Mouse (Mus musculus) Patski (cell line): ENCODE measurements around the gene Slc19a3. TPM values are rescaled to one million over a fixed set of nuclear protein-coding genes. Genes with fewer than 3 reads are reported as not detected.
A peak's percentile ranks its signal among the peaks of the same experiment; 100 is the strongest.

Source experiments
- ATAC-seq: fragments of 100-300 bp; one replicate; pipeline ENCODE4 v1.8.0; 2021
- CTCF ChIA-PET: fragments of 350-600 bp; sonication (Branson Sonifier 250); formaldehyde crosslinking; loops from one replicate; lab custom pipeline; 2022; ENCODE audit warnings: inconsistent platforms; lab: Charles Lee
- POLR2A ChIA-PET: fragments of 350-600 bp; sonication (Branson Sonifier 250); formaldehyde crosslinking; loops from one replicate; lab custom pipeline; 2022; ENCODE audit warnings: antibody characterized with exemption, inconsistent platforms; lab: Charles Lee
- DNase-seq: peaks from one replicate; pipeline ENCODE4 v3.0.0-alpha.2; 2011; ENCODE audit warnings: low read depth, low spot score
- H3K27me3 ChIP-seq: fragments of 371-371 bp; one replicate; pipeline ENCODE4 v1.5.1; 2021
- CTCF ChIP-seq: fragments of 100-300 bp; IDR thresholded peaks from one replicate; pipeline ENCODE4 v1.5.1; 2021
- in situ Hi-C: fragments of 300-500 bp; cut with MboI; formaldehyde crosslinking; loops from 3 replicates; pipeline ENCODE4 v1.11.1; 2018; ENCODE audit warnings: low pct_unique_long_range_greater_than_20kb, mixed read lengths
- polyA plus RNA-seq: library from polyadenylated mRNA; unstranded; gene quantifications from one replicate; pipeline ENCODE4 v1.2.3, GENCODE M21; 2021

Slc19a3 gene
- polyA plus RNA-seq = 0.05 TPM

DNA sequence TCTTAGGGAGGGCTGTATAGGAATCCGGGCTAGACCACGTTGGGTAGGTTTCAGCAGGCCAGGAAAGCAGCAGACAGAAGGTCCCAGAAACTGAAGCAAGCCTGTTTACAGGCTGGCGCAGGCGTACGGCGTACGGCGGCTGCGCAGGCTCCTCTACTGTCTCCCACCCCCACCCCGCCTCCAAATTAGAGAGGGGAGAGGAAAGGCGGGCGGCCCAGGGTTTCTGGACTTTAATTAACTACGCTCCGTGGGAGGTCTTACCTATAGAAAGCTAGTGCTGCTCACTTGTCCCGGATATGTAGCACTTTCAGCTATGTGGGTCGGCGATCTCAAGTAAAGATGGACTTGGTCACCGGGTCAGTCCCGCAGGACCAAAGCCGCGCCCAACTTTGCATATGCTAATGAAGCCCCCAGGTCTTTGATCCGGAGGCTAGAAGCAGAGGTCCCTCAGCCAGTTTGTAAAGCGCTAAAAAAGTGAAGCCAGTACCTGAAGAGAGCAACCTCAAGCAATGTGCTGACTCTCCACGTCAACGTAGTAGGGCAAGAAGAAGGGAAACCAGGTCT lies at the start of gene Slc19a3:
Gene Slc19a3, minus strand, starts transcription at position 340 of the 564 bp plus-strand sequence.
- H3K27me3 ChIP-seq = peaks cover 15% of the 10 kb centered on the region
- POLR2A ChIA-PET = no interaction called here
- no peak for DNase-seq
- in situ Hi-C loops = no loop called here
- TF ChIP-seq CTCF = no peak
- ATAC-seq = no peak
- CTCF ChIA-PET = no interaction called here

DNA sequence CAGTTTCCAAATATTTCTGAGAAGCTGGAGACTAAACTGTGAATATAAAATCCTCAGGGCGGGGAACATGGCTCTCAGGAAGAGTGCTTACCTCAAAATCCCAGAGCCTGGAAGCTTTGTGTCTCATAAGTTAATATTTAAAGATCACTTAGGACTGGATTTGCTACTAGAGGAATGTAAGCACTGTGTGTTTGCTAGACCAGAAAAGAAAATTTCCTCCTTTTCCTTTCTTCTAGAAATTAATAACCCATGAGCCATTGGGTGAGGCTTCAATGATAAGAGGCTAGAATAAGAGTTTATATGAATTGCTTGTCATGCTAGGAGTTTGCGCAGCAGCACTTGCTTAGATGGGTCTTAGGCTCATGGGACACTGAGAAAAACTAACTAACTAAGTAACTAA lies 46.5 kb upstream of the Slc19a3 start:
- TF ChIP-seq CTCF = no peak
- in situ Hi-C loops = loop anchor here (5.0 kb wide), 1 partner anchor 68 kb away; no protein-coding TSS in a partner anchor

DNA sequence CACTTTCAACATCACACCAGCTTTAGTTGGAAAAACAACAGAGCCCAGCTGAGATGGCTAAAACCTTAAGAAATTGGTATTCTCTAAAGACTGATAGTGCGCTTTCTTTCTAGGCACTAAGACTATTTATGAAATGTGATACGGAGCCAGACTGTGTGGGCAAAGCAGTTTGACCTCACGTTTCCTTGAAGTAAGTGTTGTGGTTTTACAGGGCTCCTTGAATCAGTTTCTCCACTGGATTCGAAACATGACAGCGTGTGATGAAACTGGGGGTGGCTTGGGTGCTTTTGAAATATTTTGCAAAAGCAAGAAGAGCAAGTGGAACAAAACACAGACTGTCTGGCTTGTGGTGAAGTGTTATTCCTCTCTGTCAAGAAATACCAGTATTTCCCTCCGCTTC lies 38.8 kb upstream of the Slc19a3 start:
- TF ChIP-seq CTCF = no peak
- in situ Hi-C loops = no loop called here
- CTCF ChIA-PET = interaction anchor here (2.0 kb wide), 1 partner anchor 11 kb away, joined by 9 read pairs; no protein-coding TSS in a partner anchor
- ATAC-seq (no peak), DNase-seq (no peak)
- POLR2A ChIA-PET = interaction anchor here (0.7 kb wide), 1 partner anchor 1587 kb away, joined by 3 read pairs; no protein-coding TSS in a partner anchor
- no peaks in the 10 kb centered on the region for H3K27me3 ChIP-seq

More for the DNA sequence above, 46.5 kb upstream of the Slc19a3 start:
- ChIA-PET CTCF (interaction anchor here (0.9 to 1.4 kb wide), 2 partner anchors 12 to 34 kb away, joined by 3 to 5 read pairs; no protein-coding TSS in a partner anchor), POLR2A (no interaction called here)
- H3K27me3 ChIP-seq = no peaks in the 10 kb centered on the region
- no peak for DNase-seq
- peak; percentile 65 for ATAC-seq

DNA sequence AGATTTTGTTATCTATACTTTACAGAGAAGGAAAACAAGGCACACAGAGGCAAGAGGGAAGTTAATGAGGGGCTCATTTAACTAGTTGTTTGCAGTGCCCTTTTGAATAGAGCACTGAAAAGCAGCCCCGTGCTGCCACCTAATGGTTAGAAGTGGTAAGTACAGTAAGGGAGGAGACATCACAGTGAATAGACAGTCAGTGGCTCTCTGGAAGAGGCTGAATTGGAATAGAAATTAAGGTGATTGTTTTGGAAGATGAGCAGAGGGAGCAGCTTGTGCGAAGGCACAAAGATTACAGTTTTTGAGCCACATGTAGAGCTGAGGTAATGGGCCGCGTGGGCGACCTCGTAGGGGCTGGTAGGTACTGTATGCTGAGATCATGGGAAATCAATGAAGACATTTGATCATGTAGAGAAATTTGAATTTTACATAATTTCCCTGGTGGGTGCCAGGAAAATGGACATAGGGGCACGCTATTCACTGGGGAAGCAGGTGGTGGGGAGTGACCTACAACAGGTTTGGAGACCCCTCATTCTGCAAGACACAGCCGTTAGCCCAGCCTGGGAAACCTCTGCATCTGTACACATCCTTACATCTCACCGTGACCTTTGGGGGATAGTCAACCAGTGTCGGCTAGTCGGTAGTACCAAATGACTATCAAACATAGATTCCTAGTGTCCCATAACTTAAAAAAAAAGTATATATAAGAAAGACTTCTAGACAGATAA lies 38.1 kb upstream of the Slc19a3 start:
- in situ Hi-C loops = no loop called here
- peak; percentile 77 for TF ChIP-seq CTCF
- ChIA-PET CTCF (interaction anchor here (0.7 to 2.0 kb wide), 15 partner anchors 10 to 74 kb away, joined by 3 to 16 read pairs (median 4); no protein-coding TSS in a partner anchor), POLR2A (interaction anchor here (0.7 kb wide), 1 partner anchor 1586 kb away, joined by 3 read pairs; no protein-coding TSS in a partner anchor)
- no peaks in the 10 kb centered on the region for H3K27me3 ChIP-seq
- ATAC-seq (no peak), DNase-seq (no peak)

DNA sequence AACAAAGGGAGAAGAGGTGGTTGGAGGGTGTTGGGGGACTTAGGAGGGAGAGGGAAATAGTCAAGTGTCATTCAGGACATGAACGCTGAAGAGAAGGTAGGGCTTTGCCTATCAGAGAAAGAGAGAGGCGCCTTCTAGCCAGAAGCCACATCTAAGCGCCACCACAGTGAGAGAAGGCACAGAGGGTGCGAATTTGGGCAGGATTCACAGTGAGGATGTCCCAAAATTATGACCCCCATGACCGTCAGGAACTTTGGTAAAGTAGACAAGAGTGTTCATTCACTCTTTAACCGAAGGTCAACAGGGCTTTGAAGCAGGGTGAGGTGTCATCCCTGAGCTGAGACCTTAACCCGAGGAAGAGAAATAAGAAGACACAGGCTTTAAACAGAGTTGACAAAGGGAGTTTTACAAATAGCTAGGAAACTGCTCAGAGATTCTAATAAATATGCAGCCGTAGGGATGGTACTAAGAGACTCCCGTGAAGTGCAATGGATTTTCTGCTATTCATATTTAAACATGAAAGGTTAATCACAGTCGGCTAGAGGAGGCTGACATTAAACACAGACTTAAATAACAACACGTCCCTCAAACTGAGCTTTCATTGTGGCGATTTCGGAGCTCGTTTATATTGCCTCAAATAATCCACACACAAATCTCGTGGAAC lies 37.4 kb upstream of the Slc19a3 start:
- DNase-seq = no peak
- ATAC-seq = no peak
- ChIA-PET CTCF (interaction anchor here (0.7 to 2.0 kb wide), 15 partner anchors 9 to 74 kb away, joined by 3 to 16 read pairs (median 4); no protein-coding TSS in a partner anchor), POLR2A (no interaction called here)
- no peaks in the 10 kb centered on the region for H3K27me3 ChIP-seq
- in situ Hi-C loops = no loop called here
- no peak for TF ChIP-seq CTCF

DNA sequence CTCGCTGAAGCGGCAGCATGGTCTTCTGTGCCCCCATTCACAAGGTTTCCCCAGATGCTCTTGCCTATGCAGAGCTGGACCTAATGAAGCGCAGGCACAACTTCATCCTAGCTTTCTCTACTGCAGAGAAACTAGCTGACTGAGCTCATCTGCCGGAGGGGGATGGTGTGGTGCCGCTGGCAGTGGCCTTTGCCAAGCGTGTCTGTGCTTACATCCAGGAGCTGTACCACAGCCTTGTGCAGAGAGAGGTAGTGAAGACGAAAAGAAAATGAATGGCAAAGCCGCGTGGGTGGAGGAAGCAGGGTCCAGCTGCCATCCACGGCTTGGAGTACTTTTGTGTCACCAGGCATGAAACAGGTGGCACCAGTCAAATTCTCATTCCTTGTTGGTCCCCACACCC lies 29.0 kb upstream of the Slc19a3 start:
- ChIA-PET POLR2A (no interaction called here), CTCF (interaction anchor here (1.1 to 4.2 kb wide), 2 partner anchors 9 to 11 kb away, joined by 4 to 16 read pairs; no protein-coding TSS in a partner anchor)
- DNase-seq (no peak), ATAC-seq (no peak)
- TF ChIP-seq CTCF = no peak
- no peaks in the 10 kb centered on the region for H3K27me3 ChIP-seq
- in situ Hi-C loops = no loop called here

DNA sequence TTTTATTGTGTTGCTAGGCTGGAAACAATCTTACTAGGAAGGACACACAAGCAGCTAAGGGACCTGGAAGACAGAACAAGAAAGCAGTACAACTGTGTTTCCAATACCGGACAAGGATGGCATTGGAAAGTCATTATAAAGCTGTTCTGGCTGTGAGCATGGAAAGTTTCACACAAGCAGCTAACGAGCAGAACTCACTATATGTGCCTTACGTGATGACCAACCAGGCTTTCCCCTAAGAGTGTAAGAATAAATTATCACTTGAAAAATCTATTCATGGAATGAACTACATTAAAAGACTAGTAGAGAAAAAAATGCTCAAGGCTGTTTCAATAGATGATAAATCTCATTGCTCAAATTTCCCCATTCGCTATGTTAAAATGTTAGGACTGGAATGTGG lies 28.3 kb upstream of the Slc19a3 start:
- no peak for TF ChIP-seq CTCF
- in situ Hi-C loops = no loop called here
- ATAC-seq (no peak), DNase-seq (no peak)
- H3K27me3 ChIP-seq = no peaks in the 10 kb centered on the region
- ChIA-PET CTCF (interaction anchor here (1.1 to 4.2 kb wide), 3 partner anchors 9 to 121 kb away, joined by 4 to 16 read pairs (median 16); no protein-coding TSS in a partner anchor), POLR2A (no interaction called here)

DNA sequence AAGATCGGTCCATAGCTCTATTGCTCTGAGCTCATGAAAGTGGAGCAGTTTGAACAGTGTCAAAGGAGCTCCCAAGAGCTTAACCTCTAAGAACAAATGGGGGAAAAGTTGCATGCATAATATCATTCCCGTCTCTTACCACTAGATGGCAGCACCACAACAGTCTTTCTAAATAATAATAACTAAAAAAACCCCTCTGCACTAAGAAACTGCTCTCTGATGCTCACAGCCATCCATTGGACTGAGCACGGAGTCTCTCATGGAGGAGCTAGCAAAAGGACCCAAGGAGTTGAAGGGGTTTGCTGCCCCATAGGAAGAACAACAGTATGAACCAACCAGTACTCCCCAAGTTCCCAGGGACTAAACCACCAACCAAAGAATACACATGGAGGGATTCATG lies 26.6 kb upstream of the Slc19a3 start:
- H3K27me3 ChIP-seq = no peaks in the 10 kb centered on the region

DNA sequence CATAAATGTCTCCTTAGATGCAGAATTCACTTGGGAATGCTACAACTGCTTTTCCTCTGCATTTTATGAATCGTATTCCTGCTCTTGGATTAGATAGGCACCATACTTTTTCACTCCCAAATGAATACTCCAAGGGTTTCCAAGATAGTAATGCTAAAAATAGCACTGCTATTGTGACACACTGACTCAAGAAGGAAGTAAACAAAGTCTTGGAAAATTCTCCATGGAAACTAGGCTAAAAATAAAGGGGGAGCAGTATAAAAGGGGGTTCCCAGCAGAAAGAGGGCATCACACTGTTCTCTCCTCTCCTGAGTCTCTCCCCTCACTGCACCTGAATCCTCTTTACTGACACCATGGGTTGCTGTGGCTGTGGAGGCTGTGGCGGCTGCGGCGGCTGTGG lies 22.4 kb upstream of the Slc19a3 start, which contains the start of gene Krtap28-13:
Gene Krtap28-13, plus strand, starts transcription at position 288 of the 400 bp plus-strand sequence.
- no peak for TF ChIP-seq CTCF
- POLR2A ChIA-PET = no interaction called here
- in situ Hi-C loops = loop anchor here (5.0 kb wide), 2 partner anchors 122 to 657 kb away; no protein-coding TSS in a partner anchor
- no peak for DNase-seq
- H3K27me3 ChIP-seq = no peaks in the 10 kb centered on the region
- no peak for ATAC-seq
- CTCF ChIA-PET = no interaction called here

More for the DNA sequence above, 26.6 kb upstream of the Slc19a3 start:
- peak; percentile 79 for TF ChIP-seq CTCF
- ChIA-PET POLR2A (no interaction called here), CTCF (interaction anchor here (0.7 to 4.2 kb wide), 20 partner anchors 9 to 126 kb away, joined by 3 to 23 read pairs (median 6); no protein-coding TSS in a partner anchor)
- in situ Hi-C loops = loop anchor here (5.0 kb wide), 2 partner anchors 117 to 652 kb away; no protein-coding TSS in a partner anchor
- DNase-seq (no peak), ATAC-seq (peak; percentile 51)

DNA sequence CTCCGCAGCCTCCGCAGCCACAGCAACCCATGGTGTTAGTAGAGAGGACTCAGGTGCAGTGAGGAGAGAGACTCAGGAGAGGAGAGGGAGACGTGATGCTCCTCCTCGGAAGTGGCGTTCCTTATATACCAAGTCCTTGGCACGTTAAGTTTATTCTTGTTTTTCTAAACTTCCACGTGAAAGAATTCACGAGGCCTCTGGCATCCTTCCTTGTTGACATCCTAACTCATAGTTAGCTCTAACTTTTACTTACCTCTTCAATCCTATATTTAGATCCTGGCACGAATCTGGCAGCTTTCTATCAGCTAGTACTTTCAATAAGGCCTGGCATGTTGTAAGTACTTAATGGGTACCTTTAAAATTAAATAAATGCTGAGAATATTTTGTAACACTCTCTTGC lies 21.0 kb upstream of the Slc19a3 start, which contains the start of gene A030005K14Rik:
Gene A030005K14Rik, minus strand, starts transcription at position 101 of the 400 bp plus-strand sequence.
- ATAC-seq = no peak
- H3K27me3 ChIP-seq = no peaks in the 10 kb centered on the region
- CTCF ChIA-PET = interaction anchor here (0.9 kb wide), 1 partner anchor 20 kb away, joined by 3 read pairs; no protein-coding TSS in a partner anchor
- POLR2A ChIA-PET = no interaction called here
- no peak for DNase-seq
- in situ Hi-C loops = no loop called here
- TF ChIP-seq CTCF = no peak
